Mouse (Mus musculus) brown adipose tissue, adult 24 weeks (tissue): ENCODE measurements around the gene Ilkap. TPM values are rescaled to one million over a fixed set of nuclear protein-coding genes. Genes with fewer than 3 reads are reported as not detected.

Experiments used
- H3K27ac ChIP-seq: fragments of 200-500 bp; replicated peaks from 2 replicates; pipeline ENCODE4 v1.5.1; 2012; ENCODE audit warnings: low read depth, mild to moderate bottlenecking, low read length
- H3K4me1 ChIP-seq: fragments of 200-500 bp; 2 replicates; pipeline ENCODE4 v1.6.1; 2012; ENCODE audit warnings: low read length, mixed read lengths; ENCODE audit not compliant: control insufficient read depth, insufficient read depth, insufficient read length
- H3K4me3 ChIP-seq: fragments of 200-500 bp; 2 replicates; pipeline ENCODE4 v1.5.1; 2012; ENCODE audit warnings: low read depth, mild to moderate bottlenecking, low read length, moderate library complexity; ENCODE audit not compliant: insufficient read depth
- polyA plus RNA-seq: library from polyadenylated mRNA; stranded (reverse); fragments of >200 nt; gene quantifications from 2 replicates; pipeline ENCODE4 v1.2.4, GENCODE M21; 2012; ENCODE audit not compliant: missing spikeins, insufficient read depth, insufficient read length

Ilkap gene
- polyA plus RNA-seq, 1 experiment = 39.9 TPM

DNA sequence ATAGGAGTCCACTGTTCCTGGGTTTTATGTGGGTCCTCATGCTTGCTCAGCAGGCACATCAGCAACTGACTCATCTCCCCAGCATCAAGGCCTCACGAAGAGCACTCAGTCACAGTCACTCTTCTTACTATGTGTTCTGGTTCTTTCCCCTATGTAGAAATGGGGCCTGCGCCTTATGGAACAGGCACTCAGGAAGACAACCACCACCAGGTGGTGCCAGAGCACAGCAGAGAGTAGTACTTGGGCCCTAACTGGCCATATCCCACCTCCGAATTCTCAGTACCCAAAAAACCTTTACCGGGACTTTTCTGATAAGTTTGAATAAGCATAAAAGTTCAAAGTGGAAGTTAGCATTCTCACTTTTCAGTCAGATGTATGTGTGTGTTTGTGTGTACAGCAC lies 30.0 kb upstream of the Ilkap start:
- H3K4me3 ChIP-seq = no peak overlapping the region
- H3K27ac ChIP-seq = no peak overlapping the region
- no peaks in the 10 kb centered on the region for H3K4me1 ChIP-seq

DNA sequence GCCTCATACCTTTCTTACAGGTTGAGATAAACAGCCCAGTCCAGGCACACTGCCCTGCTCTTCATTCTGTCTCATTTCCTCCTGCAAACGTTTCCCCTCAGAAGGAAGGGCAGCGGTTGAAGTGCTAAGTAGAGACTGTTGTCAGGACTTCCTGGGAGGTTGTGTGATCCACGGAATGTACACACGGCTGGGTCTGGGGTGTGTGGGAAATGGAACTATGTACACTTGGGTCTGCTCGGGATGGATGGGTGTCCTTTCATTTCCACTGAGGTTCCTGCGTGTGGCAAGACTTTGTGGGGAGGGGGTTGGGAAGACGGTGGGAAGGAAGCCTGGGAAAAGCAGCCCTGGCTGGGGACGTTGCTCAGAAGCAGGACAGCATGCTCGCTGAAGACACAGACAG lies 27.8 kb upstream of the Ilkap start:
- H3K27ac ChIP-seq = no peak overlapping the region
- H3K4me3 ChIP-seq = no peak overlapping the region
- H3K4me1 ChIP-seq = no peaks in the 10 kb centered on the region

DNA sequence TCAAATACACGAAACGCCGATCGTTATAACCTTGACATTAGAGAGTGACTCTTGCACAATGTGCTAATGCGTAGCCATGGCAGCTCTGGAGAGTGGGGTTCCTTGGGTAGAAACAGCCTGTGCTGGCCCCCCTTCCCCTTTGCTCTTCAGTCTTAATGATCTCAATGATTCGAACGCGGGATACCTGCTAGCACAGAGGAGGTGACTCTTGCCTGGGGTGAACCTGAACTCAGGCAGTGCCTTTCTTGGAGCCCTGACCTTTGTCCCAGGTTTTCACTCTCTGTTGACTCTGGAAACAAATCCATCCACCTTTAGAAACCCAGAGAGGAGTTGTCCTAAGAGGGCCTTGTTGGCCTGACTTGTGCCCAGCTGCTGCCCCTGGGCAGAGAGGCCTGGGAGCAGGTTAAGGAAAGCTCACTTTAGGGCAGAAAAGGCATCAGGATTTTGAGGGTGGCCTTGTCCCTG lies 22.0 kb upstream of the Ilkap start:
- no peak overlapping the region for H3K27ac ChIP-seq
- no peak overlapping the region for H3K4me3 ChIP-seq
- no peaks in the 10 kb centered on the region for H3K4me1 ChIP-seq

DNA sequence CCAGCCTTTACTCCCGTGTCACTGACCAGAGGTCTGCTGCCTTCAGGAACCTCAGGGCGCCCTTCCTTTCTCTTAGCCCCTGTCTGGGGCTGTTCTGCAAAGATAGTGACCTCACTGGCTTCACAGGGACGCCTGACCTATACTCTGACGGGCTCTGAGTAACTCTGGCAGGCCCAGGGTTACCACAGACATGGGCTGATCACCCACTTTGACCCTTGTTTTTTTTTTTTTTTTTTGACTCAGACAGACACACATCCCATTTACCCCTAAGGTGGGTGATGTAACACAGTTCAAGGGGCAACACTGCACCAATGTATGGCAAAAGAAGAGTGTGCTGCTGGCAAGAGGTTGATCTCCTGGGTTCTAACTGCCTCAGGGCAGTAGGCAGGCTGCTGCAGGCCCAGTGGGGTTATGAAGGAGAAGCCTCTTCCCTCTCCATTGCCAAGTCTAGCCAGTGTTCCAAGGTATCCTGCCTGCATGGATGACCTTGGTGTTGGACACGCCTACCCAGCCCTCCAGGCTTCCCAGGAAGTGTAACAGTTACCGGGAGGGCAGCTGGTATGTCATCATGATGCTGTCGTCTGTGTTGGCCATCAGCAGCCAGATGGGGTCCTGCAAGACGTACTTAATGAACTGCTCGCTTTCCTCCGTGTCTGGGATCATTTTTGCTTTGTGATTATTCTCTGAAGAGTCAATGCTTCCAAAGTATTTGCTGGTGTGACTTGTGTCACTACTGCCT lies 21.4 kb upstream of the Ilkap start:
- Histone ChIP-seq H3K27ac (no peak overlapping the region), H3K4me1 (no peaks in the 10 kb centered on the region), H3K4me3 (no peak overlapping the region)

DNA sequence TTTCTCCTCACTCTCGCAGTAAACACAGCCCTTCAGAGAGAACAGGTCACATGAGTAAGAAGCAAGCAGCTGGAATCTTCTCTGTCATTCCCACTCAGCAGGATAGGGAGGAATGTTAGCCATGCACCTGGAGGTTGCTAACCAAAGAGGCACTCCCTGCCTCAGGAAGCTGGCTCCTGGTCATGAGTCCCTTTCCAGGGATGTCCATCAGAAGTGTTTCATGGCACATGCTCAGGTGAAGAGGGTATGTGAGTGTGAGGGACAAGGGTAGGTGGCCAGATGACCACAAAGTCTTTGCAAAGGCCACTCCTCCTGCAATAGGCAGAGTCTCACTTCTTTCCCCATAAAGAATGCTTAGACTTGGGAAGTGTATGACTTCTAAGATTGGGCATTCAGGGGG lies 19.4 kb upstream of the Ilkap start:
- H3K27ac ChIP-seq = no peak overlapping the region
- H3K4me1 ChIP-seq = no peaks in the 10 kb centered on the region
- H3K4me3 ChIP-seq = no peak overlapping the region

DNA sequence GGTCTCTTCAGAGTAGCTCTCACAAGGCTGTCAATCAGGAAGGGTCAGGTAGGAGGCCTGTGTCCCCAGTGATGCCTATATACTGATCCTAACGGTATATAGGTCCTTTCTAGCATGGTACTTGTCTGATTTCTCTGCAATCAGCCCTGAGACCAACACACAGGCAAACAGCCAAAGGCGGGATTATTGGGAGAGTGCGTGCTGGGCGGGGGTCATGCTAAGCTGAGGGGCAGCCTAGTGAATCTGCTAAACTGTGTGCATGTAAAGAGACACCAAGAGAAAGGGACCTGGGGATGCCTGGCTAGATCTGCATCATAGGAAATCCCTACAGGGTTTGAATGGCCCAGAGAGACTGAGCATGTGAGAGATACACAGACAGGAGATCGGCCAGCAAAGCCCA lies 16.7 kb upstream of the Ilkap start:
- Histone ChIP-seq H3K27ac (no peak overlapping the region), H3K4me1 (no peaks in the 10 kb centered on the region), H3K4me3 (no peak overlapping the region)

DNA sequence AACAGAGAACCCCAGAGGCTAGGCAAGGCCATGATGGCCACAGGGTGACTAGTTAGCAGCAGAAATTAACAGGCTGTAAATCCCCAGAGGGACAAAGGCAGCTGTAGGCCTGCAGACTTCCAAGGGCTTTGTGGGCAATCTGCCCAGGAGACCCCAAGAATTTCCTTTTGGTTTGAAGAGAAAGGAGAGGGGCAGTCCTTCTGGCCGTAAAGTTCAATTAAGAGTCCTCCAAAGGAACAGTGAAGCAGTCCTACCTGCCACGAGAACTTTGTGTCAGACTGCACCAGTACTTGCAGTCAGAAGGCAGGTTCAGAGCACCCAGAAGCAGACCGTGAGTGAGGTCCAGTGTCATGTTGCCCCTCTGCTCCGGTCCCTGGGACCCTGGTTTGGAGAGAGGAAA lies 16.3 kb upstream of the Ilkap start:
- no peak overlapping the region for H3K27ac ChIP-seq
- no peaks in the 10 kb centered on the region for H3K4me1 ChIP-seq
- H3K4me3 ChIP-seq = no peak overlapping the region

DNA sequence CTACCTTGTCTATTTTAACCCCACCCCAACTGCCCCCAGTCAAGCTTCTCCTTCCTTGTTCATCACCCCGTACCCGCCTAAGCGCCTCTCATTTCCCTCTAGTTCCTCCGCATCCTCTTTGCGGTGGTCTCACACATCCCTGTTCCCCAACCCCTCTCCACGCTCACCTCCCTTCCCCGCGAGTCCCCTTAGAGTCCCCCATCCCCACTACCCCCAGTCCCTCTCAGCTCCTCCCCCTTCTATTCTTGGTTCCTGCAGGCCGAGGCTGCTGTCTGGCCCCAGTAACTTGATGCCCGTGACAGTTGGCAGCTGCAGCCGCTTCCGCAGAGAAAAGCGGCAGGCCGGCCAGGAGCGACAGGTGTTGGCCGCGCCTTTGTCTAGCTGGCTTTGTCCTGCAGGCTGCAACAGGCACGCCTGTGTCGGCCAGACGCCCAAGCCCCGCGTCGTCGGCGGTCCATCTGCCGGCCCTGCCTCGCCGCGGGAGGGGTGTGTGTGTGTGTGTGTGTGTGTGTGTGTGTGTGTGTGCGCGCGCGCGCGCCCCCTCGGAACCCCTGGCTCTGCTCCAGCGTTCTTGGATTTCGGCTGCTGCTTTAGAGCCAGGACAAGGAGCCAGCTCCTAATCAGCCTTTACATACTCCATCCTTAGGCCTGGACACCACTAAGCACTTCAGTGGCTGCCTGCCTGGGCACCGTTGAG lies 15.4 kb upstream of the Ilkap start, which contains the start of gene Hes6:
TSS of gene Hes6 (minus strand) at position 141 of the 697 bp plus-strand sequence.
- peak within 1 kb of the TSS; percentile 78 for H3K27ac ChIP-seq

DNA sequence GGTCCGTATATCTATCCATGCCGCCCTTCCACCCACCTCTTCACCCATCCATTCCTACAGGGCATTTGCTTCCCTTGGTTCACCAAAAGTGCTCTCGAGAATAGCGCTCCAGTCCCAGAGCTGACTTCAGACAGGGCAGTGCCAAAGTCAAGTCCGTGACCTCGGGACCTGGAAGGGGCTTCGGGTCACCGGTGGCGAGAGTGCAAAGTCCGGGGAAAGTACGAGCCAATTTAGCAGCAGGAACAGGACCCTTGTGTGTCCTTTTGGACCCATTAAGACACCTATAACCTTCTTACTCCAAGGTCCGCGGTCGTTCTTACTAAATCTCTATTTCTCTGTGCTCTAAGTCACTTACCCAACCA lies 14.9 kb upstream of the Ilkap start:
- H3K27ac ChIP-seq = peak overlapping the region; percentile 78
- peak overlapping the region; percentile 86 for H3K4me3 ChIP-seq
- no peaks in the 10 kb centered on the region for H3K4me1 ChIP-seq

More for the DNA sequence above, 15.4 kb upstream of the Ilkap start, which contains the start of gene Hes6:
- Histone ChIP-seq H3K4me1 (no peaks in the 10 kb centered on the region), H3K4me3 (peak within 1 kb of the TSS; percentile 86)

DNA sequence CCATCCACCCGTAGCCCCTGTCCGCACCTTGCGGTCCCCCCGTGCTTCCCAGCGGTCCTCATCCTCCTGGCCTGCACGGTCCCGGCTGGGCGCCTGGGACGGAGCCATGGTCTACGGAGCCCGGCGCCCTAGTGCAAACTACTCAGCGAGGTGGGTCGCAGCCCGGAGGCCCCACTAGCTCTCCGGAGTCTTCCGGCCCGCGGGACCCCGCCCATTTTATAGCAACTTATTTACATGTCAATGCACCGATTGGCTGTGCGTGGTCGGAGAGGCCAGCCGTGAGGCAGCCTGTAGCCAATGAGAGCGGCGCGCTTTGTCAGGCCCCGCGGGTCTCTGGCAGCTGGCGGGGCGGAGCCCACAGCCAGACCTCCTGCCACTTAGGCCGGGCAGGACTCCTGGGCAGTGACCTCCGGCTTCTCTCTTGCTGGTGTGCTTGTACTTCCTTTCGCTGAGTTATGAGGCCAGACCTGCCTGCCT lies 14.5 kb upstream of the Ilkap start:
- peak overlapping the region; percentile 78 for H3K27ac ChIP-seq
- H3K4me3 ChIP-seq = peak overlapping the region; percentile 86
- H3K4me1 ChIP-seq = no peaks in the 10 kb centered on the region

DNA sequence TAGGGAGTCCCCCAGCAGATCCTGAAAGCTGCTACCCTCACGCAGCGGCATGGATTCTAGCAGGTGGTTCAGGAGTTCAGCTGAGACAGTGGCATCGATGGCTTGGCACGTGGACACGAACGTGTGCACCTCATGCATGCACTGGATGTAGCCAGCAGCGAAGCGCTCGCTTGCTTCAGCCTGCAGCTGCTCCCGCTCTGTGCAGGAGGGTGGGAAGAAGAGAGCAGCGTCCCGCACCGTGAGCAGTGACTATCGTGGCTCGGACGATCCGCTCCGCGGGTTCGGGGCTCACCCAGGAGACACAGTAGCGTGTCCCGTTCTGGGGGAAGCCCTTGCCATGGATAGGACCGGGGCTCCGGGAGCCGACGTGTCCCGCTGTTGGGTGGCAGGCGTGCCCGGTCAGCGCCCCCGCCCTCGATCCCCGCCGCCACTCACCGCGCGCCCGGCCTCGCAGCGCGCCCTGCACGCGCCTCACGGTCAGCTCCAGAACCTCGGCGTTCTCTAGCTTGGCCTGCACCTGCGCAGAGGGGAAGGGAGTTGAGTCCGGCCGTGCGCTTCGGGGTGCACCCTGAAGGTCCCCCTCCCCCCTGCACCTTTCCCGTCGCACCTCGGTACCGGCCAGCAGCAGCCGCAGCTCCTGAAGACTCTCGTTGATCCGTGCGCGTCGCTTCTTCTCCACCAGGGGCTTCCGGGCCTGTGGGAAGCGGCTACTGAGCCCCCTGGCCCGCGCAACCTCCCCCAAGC lies 13.8 kb upstream of the Ilkap start:
- Histone ChIP-seq H3K27ac (no peak overlapping the region), H3K4me3 (peak overlapping the region; percentile 86)

DNA sequence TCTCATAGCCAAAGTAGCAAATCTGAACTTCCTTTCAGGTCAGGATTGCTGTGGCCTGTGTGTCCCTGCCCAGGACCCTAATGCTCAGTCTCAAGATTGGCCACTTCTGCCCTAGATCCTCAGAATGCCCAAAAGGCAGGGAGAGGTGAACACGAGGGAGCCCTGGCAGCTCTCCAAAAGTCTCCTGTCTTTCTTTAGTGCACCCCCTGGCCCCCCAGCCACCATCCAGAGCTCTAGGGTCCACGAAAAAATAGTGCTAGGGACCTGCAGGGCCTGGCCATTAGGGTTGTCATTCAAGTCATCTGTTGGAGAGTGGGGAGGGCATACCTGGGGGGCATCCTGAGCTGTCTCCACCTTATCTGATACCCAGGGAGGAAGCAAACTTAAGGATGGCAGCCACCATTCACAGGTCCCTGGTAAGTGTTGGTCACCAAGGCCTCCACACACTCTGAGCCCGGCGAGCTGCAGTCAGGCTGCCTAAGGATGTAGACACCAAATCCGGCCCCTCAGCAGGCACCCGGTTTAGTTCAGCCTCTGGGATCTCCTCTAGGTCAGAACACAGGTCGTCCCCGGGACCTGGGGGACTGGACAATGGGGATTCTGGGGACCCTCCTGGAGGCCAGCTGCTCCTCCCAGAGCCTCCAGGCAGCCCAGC lies 13.1 kb upstream of the Ilkap start:
- no peaks in the 10 kb centered on the region for H3K4me1 ChIP-seq
- H3K27ac ChIP-seq = no peak overlapping the region
- peak overlapping the region; percentile 86; the same call in 1 of the 2 replicates for H3K4me3 ChIP-seq

More for the DNA sequence above, 13.8 kb upstream of the Ilkap start:
- no peaks in the 10 kb centered on the region for H3K4me1 ChIP-seq

DNA sequence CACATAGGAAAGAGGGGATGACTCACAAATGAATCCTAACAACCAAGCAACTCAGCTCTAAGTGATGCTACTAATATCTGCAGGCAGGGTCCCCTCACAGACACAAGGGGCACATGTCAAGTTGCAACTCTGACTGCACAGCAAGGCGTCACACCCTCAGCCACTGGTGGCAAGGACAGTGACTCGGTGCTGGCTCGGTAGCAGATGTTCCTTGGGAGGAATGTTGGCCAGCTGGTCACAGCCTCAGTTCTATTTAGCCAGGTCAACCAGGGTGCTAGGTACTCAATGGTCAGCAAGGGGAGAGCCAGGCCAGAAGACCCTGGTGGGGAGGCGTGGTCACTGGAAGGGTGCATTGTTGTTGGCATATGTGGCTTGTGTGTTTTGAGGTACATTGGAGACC lies 9.2 kb upstream of the Ilkap start:
- no peak overlapping the region for H3K4me3 ChIP-seq
- no peak overlapping the region for H3K27ac ChIP-seq

DNA sequence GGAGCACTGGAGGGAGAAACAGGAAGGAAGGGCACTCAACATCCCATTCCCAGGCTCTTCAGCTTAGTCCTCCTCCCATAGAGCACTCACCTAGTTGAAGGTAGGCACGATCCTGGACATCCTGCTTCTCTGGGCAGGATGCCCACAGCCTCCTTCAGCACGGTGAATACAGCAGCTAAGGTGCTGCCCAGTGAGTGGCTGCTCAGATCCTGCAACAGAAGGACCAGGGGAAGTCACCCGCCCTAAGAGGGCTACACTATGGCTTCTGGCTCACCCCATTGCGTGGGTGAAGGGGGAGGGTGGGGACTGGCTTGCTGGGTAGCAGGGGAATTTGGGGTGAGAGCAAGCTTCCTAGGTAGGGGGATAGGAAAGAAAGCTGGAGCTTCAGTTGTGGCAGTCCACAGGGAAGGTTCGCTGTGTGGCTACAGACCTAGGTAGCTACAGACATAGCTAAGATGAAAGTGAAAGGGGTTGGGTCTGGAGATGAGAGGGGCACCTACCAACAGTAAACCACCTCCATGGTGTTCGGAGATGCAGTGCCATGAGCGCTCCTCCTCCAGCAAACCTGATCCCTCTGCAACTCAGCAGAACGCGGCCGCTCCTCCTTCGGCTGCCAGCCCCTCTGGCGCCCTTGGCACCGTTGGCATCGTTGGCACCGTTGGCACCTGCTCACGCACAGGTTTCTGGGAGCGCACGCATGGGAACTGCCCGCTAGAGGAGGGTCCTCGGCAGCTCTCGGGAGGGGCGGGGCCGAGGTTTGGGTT lies 7.0 kb upstream of the Ilkap start:
- Histone ChIP-seq H3K4me1 (no peaks in the 10 kb centered on the region), H3K27ac (no peak overlapping the region), H3K4me3 (no peak overlapping the region)

More for the DNA sequence above, 9.2 kb upstream of the Ilkap start:
- no peaks in the 10 kb centered on the region for H3K4me1 ChIP-seq
